Mouse (Mus musculus): ENCODE measurements around the gene Cab39l.

The Cab39l gene

DNA sequence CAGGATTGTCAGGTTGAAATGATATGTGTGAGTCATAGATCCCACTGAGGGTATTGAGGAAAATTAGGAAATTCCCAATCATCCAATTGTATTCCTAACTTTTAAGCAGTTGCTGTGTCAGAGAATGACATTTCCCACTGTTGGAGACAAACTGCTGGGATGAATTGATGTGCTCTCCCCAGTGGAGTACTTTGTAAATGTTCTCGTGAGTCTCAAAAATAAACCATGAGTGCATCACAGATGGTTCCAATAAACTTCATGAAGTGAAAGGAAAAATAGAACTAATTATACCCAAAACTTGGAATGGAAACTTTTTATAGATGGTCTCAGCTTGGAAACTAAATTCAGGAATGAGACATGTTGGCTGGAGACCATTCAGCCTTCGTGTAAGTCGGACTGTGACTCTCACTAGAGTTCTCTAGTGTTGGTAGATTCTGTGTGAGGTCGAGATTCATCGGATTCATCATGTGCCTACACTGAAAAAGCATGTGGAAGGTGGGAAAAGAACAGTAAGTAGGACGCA is 73.2 kb downstream of the Cab39l start:
- no peak for DNase-seq

DNA sequence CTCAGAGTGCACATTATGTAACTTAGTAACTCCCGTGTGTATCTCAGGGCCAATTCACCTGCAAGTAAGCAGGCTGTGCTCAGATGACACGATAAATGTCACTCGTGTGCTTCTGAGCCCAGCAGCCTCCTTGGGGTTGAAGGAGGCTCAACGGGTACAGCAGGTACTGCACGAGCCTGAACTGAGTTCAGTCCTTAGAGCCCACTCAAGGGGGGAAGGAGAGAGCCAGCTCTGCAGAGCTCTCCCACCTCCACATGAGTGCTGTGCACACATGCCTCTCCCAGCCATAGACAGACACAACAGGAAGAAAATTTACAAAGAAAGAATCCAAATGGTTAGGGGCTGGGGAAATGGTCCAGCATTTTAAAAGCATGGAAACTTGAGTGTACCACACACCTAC is 85.1 kb downstream of the Cab39l start:
- DNase-seq = no peak

DNA sequence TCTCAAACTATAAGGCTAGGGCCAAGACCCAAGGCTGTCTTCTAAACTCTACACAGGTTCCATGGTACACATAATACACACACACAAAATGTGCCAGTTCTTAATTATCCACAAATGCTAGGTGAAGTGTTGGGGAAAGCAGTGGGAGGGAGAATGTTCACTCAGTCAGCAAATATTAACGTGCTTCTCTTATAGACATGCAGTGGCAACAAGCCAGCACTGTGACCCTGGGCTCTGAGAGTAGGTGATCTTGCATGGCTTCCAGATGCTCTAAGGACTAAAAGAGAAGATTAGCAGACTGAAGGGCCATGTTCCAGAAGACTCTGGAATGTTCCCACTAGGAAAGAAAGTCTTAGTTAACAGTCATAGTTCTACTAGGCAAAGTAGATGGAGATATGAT is 90.0 kb downstream of the Cab39l start:
- no peak for DNase-seq

DNA sequence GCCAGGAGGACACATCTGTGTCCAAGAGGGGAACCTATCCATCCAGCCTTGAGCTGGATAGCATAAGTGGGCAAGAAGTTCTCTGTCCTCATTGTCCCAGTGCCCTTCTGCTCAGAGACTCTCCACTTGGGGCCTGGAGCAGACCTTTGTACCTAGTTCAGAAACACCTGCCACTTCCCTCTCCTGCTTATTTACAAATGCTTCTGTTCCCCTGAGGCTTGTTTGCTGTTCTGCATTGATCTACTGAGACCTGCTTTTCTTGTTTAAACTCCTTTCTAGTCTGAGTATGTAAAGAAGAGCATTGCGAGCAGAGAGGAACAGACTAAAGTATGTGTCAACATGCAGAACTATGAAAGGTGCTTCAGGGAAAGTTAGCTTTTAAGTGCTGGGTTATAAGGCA is 92.2 kb downstream of the Cab39l start:
- DNase-seq = no peak

DNA sequence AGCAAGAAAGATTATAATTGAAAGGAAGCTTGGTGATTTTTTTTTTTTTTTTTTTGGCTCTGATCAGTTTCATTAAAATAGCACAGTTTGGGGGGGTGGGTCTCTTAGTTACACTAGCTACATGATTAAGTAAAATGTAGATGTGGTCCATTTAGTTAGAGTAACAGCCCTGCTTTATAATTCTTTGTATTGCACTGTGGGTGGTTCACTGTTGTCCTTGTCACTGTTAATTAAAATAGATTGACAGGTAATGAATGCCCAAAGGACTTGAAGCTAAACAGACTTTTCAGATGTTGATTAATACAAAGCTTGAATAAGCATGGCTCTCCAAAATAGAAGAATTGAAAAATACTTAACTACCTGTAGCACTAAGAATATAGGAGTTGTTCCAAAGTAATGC is 93.1 kb downstream of the Cab39l start:
- no peak for DNase-seq

DNA sequence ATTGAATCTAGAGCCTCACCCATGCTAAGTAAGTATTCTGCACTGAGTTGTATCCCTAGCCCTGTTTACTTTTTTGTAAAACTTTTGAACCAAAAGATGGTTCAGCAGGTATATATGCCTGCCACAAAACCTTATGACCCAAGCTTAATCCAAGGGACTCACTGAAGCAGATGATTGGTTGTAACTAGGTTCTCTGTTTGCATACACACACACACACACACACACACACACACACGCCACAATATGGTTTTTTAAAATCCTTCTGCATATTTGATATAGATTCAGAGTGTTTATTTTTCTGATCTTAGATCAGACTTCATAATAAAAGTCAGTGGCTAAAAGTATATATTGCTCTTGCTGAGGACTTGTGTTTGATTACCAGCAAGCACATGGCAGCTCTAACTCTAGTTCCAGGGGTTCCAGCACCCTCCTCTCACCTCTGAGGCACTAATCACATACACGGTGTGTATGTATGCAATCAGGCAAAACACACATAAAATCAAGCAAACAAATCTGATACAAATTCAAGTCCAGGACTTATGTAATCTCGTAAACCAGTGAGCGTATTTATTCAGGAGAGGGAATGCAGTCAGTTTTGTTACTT is 97.2 kb downstream of the Cab39l start:
- DNase-seq = no peak

DNA sequence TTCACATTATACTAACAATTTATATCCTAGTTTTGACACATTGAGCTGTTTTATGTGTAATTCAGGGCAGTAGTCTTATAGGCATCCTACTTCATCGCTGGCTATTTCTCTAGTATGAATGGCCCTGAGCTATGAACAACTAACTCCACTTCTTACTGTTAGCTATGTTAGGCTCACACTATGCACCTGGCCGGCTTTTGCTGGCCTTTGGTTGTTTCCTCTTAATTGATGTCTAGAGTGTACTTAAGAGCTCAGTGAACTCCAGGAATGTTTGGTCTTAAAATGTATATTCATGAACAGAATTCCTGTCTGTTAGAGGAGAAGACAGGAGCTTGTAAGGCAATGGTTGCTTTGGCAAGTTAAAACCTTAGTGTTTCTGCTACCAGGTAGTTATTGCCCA is 99.5 kb downstream of the Cab39l start:
- DNase-seq = peak in 1 of 2 experiments; percentile 55

DNA sequence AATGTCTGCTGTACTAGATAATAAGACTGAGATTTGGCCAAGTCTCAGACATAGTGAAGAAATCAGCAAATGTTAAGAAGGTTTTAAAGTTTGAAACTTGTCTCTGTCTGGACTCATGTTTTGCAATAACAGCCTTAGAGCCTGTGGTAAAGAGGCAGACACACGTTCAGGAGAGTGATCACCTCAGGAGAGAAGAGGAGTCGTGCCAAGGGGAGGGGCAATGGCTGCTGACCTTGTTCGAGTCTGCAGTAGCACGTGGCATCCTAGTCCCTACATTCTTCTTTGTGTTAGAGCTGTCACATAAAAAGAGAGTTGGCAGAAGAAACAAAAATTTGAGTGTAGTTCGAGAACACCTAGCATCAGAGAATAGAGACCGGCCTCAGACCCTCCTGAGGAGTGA is 100.0 kb downstream of the Cab39l start:
- peak; percentile 62 to 65 for DNase-seq

DNA sequence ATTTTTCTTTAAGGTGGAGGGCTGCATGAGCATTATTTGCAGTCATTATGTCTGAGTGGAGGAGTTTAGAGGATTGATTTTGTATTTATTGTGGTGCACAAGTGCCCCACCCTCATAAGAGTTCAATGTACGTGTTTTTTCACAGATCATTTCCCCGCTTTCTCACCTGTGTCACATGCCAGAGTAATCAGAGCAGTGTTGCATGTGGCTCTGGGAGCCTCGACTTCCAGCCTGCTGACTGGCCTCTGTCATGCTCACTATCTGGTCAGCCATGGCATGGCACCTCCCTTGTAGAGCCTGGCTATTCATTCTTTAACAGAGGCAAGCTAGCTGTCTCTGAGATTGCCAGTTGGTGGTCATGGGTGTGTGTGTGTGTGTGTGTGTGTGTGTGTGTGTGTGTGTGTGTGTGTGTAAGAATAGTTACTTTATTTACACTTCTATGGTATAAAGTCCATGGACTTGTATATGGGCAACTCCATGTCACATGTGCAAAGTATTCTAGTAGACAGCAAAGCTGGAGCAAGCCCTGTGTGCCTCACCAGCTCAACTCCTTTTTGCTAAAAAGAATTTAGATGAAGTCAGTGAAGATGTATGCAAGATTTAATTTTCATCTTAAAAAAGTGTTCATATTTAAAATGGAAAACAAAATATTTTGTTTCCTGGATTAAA is 102.5 kb downstream of the Cab39l start:
- DNase-seq = no peak

DNA sequence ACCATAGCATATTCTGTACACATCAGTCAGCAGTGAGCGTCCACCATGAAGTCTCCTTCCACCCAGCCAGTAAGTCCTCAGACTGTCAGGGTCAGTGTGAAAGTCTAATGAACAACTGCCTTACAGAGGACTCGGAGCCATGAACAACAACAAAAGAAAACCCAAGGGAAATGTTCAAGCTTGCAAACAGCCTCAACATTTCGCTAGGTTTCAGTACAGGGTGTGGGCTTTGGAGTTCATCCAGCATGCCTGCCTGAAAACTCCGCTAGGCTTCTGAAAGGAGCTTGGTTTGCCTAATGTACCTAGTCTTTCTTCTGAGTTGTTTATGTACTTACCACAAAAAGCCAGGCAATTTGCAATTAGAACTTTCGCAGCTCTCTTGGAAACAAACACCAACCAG is 103.2 kb downstream of the Cab39l start:
- no peak for DNase-seq

DNA sequence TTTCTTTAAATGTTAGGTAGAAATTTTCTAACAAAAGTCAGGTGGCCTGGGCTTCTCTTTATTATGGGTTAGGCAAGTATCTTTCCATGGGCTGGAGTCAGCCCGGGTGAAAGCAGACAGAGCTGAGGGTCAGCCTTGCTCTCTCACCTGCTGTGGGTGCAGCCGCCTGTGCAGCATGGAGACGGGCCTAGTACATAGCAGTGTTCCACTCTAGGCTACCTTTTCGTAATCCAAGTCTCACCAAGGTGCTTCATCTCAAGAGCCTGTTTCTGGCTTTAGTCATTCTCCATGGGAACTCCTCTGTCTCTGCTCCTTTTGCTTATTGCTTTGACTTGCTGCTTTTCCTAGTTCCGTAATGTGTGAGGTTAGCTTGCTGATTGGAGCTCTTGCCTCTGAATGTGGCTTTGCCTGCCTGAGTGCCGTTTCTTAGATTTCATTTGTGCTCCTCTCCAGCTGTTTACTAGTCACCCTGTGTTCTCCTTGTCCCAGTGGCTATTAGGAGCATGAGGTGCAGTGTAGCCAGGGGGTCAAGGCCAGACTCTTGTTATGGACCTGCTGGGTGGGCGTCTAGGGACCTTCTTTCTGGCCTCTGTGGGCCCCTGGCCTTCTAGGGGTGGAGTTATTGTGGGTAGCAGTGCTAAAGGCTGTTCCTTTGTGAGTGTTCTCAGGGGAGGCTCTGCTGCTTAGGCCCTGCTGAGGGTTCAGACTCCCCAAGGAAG is 105.5 kb downstream of the Cab39l start:
- DNase-seq = no peak

DNA sequence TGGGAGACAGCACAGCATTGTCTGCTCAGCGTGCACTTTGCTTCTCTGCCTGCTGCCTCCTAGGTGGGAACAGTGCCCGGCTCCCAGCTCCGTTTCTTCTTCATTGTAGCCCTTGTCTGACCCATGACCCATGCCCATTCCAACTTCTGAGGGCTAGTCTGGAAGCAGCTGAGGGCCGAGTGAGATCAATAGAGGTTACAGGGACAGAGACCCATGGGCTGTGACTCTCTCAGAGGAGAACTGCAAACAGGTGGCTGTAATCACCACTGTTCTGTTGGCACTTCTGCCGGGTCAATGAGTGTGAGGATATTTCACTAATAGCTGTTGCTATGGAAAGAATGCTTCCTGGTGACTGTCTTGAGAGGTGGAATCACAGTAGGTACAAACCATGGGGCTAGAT is 106.8 kb downstream of the Cab39l start:
- DNase-seq = no peak

DNA sequence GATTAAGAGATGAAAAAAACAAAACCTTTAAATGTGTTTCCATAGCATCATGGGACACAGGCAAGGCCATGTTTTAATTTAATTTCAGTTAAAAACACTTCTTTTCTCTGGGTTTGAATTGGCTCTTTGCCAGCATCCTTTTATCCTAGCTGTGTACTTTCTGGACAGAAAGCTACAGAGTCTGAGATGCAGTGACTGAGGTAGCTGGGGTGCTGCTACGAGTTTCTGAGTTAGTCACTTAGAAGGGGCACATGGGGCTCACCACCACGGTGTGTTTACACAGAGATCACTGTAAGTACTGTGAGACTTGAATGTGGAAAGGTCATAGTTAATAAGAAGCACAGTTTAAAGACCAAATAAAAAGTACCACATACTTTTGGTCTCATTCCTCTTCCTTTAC is 107.8 kb downstream of the Cab39l start:
- DNase-seq = no peak

DNA sequence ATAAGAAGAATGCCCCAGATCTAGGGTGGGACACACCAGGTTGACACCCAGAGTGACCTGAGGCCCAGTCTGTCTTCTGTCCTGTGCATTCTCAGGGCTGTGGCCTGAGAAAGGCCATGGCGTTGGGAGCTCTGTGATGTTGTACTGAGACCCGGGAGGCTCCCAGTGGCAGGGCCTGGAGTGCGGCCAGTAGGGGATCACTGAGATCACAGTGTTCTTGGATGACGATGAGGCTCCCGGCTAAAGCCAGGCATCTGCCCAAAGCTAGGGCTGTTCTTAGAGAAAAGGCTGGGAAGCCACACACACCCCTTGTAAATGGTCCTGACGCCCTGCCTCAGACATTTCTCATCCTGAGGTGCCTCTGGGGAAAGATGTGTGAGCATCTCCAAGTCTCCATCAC is 108.3 kb downstream of the Cab39l start:
- DNase-seq = no peak

DNA sequence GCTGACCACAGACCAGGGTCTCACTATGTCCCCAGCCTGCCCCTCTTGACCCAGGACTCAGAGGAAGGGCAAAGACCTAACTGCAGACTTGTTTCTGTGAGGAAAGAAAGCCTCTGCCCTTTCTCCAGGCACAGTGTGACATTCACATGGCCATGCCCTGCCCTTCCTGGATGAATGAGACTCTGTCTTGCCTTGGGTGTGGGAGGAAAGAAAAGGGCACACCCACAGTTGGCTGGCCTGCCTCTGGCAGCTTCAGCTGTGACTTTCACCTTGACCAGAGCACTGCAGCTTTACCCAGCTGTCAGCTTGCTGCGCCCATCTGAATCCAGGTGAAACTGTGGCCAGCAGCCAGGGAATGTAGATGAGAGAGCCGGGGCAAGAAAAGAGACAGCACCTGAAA is 110.1 kb downstream of the Cab39l start:
- peak; percentile 51 to 63 for DNase-seq

DNA sequence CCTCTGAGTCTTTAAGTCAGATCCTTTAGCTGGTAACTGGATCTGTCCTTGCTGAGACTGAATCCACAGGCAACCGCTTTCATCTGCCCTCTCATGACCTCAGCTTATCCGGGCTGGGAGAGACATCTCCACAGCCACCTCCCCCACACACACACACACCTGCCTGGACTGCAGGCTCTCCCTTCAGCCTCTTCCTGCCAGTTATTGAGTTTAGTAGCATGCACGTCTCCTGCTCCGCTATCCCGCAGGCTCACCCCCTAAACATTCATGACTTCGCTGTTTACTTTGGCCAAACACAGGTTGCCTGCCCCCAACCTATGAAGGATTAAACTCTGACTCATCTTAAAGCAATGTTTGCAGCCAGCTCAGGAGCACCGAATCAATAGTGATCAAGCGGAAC is 111.2 kb downstream of the Cab39l start:
- DNase-seq = no peak

DNA sequence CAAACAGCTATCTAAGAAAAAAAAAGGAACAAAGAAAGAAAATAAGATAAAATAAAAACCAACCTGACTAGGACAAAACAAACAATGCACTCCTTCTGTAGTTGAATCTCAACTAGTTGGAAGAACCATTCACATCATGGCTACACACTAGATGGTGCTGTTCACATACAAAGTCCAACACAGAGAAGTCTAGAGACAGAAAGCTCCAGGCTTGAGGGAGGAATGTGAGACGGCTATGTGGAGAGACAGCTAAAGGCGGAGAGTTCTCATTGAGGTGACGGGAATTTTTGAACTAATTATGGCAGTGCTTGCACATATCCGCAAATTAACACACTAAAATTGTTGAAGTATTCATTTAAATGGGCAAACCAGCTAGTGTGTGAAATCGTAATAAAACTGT is 113.3 kb downstream of the Cab39l start:
- no peak for DNase-seq

DNA sequence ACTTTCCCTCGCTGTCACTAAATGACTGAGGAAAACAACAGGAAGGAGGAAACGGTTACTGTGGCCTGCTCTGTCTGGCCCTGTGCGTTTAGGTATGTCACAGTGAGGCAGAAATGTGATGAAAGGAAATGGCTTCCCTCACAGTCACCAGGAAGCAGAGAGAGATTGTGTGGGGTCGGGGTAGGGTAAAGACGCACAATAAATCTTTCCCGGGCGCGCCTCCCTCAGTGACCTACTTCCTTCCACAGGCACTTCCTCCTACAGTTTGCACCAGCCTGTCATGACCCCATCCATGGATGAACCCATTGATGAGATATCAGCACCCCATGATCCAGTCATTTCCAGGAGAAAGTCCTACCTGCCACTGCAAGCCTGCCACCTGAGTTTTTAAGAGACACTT is 114.2 kb downstream of the Cab39l start:
- DNase-seq = no peak

DNA sequence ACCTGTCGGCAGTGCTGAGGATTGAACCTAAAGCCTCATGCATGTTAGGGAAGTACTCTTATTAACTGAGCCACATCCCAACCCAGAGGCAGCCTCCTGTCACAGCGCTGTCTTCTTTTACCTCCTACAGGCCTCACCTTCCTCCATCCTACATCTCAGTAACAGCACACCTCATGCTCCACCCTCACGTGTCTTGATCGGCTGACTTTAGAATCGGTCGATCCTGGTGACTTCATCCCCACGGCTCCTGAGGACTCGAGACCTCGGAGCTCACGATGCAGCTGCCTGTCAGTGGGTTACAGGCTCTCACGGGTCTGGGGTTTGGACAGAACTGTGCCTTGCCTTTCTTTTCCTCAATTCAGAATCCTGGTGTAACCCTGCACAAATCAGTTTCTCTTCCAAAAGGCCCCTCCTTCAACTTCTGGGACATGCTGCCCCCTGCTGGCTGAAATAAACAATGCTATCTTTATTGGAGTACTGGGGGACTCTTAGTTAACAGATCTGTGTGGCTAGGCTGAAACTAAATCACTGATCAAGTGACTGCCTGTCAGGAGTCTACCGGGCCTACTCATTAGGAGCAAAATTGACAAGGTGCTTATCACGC is 115.3 kb downstream of the Cab39l start:
- DNase-seq = peak; percentile 65 to 76

DNA sequence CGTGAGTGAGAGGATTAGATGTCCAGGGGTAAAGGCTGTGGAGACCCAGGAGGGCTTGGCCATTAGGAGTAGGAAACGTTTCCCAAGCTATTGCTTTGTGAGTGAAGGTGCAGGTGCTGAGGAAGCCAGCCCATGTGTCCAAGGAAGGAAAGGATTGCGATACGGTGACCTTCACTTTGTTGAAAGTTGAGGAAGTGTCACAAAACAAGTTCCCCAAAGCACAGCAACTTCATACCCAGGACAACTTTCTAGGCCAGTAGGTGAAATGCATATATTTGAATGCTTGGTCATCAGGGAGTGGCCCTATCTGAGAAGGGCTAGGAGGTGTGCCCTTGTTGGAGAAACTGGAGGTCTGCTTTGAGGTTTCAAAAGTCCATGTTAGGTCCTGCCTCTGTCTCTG is 116.3 kb downstream of the Cab39l start:
- no peak for DNase-seq

DNA sequence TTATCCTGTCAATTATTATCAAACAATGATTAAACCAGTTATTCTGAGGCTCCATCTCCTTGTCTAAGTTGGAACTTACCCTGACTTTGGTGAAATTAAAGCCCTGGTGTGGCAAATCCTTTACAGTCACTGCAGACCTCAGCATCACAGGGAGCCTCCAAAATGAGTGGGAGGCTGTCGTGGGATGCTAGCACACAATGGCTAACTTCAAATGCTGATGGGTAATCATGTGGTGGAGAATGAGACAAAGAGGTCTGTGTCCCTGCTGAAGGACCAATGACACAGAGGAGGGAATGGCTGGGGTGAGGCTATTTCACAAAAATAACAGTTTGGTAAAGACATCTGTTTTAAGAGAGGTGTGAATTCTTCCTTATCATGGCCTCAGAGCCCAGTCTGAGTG is 117.1 kb downstream of the Cab39l start:
- DNase-seq = no peak

DNA sequence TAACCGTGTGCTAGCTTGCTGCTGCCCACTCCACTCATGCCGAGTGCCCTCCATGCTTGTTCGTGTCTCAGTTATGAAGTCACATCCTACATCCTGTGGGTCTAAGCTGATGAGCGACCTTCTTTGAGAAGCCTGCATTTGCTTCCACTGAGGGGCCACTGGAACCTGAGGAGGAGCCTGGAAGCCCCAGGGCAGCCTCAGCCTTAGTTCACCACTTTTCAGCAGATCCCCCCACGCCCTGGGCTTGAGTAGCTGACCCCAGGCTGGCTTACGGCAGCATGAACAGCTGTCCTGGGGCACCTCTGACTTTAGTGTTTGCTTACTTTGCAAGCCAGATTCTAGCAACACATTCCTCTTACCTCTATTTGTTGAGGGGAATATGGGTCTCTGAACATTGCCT is 126.0 kb downstream of the Cab39l start:
- no peak for DNase-seq

DNA sequence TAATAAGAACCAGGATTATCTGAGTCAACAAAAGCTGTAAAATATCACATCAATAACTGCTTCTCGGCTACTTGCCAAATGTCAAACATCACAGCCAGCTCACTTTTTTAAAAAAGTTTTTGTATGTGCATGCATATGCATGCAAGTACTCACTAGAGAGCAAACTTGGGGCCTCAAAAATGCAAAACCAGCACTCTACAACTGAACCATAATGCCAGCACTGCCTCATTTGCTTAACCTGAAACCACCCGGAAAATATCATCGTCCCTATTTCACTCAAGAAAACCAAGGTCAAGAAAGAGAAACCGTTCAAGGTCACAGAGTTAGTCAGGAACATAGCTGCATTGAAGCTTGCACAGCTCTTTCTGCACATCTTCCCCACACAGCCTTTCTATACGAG is 135.6 kb downstream of the Cab39l start:
- no peak for DNase-seq

DNA sequence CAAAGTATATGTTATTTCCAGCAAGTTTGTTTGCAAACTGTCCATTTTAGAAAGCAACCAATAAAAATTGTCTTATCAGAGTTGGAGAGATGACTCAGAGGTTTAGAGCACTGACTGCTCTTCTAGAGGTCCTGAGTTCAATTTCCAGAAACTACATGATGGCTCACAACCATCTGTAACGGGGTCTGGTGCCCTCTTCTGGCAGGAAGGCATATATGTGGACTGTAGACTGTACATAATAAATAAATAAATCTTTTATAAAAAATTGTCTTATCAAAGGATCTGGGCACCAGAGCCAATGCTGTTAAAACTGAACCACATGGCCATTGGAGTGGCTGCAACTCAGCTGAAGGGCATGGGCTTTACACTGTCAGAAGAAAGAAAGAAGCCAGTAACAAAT is 149.8 kb downstream of the Cab39l start:
- peak in 1 of 2 experiments; percentile 27 for DNase-seq

Data from kidney, adult 8-10 months (tissue).